Mouse (Mus musculus) layer of hippocampus, adult 9-11 months (tissue): ENCODE measurements around the gene Nhlrc1.
A peak's percentile ranks its signal among the peaks of the same experiment; 100 is the strongest.

Experiments used
- DNase-seq: peaks from one replicate; pipeline ENCODE4 v3.0.0; 2022

Gene Nhlrc1

DNA sequence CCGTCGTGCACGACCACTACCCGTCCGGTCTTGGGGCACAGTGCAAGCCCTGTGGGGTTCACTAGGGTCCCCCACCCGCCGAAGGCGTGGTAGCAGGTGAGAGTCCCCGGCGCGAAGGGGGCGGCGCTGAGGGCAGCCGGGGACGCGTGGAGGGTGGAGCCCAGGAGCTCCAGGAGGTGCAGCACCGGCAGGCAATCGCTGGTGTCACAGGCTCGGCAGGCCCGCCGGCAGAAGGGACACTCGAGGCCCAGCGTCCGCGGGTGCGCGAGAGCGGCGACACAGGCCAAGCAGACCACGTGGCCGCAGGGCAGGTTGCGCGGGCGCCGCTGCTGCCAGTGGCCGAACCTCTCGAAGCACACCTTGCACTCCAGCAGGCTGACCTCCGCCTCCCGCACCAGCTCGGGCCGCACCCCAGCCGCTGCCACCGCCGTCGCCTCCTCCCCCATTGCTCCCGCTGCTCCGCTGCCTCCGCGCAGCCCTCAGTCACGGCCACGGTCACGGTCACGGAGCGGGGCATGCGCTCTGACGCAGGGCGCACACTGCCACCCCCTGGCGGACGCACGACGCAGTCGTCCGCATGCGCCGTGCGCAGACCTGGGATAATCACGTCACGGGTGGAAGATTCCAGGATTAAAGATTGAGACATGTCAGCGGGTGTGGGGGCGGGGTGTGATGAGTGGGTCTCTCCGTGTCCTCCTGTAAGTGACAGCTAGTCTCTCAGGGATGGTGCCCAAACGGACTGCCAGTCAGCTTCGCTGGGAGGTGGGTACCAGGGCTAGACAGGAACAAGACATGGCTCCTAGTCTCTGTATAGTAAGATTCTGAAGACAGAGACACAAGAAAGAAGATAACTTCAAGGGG is at the start of gene Nhlrc1:
TSS of gene Nhlrc1 (minus strand) at position 517 of the 861 bp plus-strand sequence.
- peak; percentile 84 for DNase-seq

DNA sequence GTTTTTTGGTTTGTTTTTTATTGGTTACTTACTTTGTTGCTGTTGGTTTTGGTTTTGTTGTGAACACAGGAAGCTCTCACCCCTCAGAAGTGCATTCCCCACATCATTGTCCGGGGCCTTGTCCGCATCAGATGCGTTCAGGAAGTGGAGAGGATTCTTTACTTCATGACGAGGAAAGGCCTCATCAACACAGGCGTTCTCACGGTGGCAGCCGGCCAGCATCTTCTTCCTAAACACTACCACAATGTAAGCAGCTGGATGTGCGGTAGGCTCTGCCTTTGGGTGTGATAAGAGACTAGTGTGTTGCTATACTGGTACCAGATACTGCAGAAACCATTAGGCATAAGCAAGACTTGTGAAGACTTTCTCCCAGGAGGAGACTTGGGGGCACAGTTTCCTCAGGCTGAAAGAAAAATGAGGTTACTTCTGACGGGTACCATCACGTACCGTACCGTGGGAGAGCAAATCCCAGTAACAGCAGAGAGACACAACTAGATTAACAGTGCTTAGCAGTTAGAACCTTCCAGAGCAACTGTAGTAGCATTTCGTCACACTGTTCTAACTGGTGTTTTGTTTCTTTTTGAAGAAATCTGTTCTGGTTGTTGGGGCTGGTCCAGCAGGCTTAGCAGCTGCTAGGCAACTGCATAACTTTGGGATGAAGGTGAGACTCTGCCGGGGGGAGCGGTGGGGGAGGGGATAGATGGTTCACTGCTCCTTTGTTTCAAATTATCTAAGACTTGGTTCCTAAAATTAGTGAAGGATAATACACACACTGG is 49.5 kb upstream of the Nhlrc1 start:
- no peak for DNase-seq

DNA sequence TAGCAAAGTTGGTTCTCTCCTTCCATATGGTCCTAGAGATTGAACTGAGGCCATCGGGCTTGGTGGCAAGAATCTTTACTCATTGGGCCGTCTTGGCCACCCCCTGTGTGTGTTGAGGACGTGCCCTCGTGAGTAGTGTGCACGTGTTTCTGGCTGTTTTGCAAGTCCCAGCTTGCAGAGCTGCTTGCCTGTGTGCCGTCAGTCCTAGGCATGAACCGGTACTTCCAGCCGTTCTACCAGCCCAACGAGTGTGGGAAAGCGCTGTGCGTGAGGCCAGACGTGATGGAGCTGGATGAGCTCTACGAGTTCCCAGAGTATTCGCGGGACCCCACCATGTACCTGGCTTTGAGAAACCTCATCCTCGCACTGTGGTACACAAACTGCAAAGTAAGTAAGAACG is 48.1 kb upstream of the Nhlrc1 start:
- DNase-seq = no peak

DNA sequence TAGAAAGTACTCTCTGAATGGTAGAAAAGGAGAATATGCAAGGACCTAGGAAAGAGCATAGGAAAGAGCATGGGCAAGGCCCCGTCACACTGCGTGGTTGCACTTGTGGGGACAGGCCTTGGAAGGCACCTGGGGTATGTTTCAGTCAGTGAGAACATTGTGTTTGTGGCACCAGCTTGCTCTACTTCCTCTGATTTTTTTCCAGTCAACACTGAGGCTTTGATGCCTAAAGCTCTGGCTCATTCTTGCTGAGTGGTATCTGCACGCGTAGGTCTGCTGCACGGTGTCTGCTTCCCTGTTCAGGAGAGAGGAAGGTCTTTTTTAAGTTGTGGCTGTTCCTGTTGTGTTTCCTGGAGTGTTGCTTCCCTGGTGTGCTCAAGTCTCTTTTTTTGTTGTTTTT is 42.1 kb upstream of the Nhlrc1 start:
- DNase-seq = no peak

DNA sequence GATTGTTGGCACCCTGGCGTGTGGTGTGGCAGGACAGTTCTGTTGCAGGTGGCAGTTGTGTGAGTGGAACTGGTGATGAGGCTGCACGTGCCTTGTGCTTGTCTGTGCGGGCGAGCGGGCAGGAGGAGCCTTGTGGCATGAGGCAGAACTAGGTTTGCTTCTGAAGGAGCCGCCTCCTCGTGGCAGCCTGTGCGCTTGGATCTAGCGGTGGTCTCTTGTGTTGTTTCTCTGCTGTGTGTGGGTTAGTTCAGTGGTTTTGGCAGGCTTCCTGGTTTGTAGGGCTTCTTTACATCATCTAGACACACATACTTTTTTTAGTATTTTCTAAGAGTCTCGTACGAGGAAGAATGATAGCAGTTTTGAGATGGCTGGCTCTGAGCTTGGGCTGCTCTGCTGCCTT is 41.5 kb upstream of the Nhlrc1 start:
- peak; percentile 52 for DNase-seq

DNA sequence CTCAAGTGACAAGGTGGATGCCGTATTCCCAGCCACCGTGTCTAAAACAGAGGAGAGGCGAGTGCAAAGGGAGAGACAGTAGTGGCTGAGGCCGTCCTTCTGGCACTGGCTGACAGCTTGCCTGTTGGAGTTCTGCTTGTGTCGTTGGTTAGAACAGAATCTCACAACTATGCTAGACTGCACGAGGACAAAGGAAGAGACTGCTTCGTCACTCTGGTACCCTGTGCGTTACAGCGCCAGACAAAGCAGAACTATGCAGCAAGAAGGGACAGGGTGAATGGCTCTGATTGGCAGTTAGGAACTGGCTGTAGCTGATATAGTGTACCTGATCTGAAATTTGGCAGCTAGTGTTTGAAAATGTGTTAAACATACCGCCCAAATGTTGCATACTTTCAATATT is 39.3 kb upstream of the Nhlrc1 start:
- no peak for DNase-seq

DNA sequence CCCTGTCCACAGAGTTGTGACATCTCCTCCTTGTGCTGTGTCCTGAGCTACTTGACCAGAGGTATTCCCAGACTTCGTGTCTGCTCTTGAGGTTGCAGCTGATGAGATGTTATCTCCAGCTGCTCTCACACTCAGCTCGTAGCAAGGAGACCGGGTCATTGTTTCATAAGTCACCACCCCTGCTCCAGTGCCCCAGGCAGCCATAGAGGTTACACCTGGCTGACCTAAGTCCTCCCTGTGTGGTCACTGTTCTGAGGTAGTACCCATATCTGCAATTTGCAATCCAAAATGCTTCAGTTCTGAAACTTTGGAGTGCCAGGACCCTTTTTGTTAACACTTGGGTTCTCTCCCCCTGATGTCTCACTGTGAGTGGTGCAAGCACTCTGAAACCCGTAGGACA is 35.4 kb upstream of the Nhlrc1 start:
- no peak for DNase-seq

DNA sequence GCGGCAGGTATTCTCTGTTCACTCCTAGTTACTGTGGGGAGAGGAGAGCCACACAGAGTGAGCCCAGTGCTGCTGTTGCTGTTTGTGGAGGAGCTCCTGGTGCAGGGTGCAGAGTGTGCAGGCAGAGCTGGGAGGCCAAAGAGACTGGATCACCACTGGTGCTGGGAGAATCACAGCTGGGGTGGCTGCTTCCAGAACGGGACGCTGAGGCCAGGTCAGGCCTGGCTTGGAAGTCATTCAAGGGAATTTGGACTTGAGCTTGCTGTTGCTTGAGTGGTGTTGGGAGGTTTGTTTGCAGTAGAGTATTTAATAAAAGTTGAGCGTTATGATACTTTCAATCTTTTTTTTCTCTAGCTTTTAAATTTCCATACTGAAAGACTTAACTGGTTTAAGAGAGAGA is 33.3 kb upstream of the Nhlrc1 start:
- DNase-seq = no peak

DNA sequence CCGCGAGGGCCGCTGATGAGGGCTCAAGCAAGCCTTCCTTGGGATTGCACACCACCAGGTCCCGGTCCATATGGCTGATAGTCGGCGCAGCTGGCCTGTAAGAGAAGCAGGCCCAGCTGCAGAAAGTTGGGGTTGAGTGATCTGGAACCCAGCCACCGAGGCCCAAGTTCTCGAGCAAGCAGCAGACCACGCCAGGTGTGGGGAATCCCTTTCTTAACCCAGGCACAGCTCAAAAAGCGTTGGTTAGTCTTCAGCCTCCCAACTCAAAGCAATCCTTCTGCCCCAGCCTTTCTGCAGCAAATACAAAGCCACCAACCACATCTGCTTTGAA is 29.9 kb upstream of the Nhlrc1 start, which contains the start of gene Tpmt:
TSS of gene Tpmt (minus strand) at position 121 of the 331 bp plus-strand sequence.
- no peak for DNase-seq

DNA sequence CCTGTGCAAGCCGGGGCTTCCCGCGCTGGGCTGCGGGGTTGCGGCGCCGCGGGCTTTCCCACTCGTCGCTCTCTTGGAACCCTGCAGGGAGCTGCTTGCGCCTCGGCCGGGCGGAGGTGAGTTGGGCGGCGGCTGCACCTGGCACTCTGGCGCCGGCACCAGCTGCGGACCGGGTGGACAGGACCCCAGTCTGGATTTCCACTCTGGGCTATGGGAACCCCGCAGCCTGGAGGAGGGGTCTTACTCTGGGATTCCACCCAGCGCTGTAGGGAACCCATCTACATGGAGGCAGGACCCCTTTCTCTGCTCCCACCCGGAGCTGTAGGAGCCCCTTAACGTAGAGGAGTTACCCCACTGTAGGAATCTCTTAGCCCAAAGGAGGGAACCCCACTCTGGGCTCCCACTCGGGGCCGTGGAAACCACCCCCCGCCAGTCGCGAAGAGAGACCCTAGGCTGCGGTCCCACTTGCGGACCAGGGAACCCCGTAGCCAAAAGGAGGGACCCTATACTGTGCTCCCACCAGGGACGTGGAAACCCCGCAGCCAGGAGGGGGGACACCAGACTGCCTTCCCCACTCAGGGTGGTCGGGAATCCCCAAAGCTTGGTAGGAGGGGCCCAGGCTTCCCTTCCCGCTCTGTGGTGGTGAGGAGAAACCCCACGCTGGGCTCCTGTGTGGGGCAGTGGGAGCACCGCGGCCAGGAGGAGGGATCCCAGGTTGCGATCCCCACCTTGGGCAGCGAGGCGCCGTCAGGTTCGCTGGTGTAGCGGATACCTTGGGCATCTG is 29.4 kb upstream of the Nhlrc1 start:
- no peak for DNase-seq

DNA sequence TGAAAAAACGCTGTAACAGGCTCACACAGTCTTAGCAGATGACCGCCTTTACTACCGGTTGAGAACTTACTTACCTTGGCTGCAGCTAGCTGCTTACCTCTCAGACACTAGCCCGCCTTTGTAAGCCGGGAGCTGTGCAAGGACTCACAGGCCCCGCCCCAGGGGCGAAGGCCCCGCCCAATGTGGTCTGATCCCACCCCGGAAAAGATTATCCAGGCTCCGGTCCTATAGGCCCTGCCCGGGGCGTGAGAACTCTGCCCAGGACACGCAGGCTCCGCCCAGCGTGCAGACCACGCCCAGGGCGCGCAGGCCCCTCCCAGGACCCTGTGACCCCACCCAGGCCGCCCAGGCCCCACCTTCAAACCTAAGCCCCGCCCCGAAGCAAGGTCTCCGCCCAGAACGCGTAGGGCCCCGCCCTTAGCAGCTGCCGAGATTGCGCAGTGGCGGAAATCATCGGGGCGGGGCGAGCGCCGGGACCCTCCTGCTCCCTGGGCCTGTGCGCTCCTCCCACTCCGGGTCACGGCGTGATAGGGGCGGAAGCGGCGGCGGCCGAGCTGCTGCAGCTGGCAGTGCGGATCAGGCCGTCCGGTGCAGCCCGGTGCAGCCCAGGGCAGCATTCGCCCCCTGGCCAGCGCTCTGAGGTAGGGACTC is 28.5 kb upstream of the Nhlrc1 start, which contains the start of gene Kdm1b:
TSS of gene Kdm1b (plus strand) at position 470 of the 651 bp plus-strand sequence.
- peak; percentile 98 for DNase-seq

DNA sequence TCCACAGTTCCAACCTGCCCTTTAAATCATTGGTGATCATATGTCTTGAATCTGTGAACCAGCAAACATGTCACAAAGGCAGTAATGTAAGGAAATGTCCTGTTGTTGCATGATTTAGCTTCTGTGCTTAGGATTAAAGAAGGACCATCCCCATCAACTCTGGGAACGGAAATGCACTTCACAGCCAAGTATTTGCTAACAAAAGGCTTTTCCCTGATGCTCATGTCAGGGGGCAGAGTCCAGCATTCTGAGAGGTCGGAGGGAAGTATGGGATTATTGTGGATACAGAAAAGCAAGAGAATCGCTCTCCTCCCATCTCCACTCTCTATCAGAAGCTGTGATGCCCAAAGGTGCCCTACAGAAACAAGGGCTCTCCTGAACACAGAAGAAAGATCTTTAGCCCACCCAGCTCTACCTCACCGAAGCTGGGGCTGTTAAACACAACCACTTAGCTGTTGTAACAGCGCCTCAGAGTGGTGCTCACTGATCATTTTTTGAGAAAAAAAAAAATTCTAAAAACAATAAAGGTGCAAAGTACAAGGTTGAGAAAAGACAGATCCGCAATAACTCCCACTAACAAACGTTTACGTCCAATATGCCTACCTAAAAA is 27.5 kb upstream of the Nhlrc1 start:
- DNase-seq = no peak

DNA sequence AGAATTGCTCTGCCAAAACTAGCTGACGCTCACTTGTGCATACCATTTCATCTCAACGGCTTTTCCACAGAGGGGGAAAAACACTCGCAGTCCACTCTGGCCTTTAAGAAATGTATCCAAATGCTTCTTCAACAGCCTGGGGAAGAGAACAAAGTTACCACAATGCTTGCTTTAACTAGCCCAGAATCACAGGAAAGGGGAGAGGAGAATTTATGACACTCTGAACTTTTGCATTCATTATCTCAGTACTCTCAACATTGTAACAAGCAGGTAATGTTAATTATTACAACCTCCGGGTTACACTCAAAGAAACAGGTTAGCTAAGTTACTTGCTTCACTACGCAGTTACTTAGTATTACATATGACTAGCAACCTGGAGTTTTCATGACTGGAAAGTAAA is 25.4 kb upstream of the Nhlrc1 start:
- DNase-seq = no peak

DNA sequence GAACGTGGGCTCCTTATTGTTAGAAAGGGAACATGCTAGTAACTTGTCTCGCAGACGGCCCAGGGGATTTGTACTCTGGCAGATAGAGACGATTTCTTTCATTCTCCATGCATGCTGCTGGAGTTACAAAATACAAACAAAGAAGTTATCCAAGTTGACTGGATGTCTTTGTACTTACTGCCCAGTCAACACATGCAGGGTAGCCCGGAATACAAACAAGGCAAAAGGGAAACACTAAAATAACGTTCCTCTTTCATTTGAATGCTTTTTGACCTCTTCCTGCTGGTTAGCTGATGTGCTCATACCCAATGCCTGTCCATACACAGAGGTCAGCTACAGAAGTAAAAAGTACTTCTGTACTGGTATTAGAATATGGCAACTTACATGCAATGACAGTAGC is 23.3 kb upstream of the Nhlrc1 start:
- DNase-seq = no peak

DNA sequence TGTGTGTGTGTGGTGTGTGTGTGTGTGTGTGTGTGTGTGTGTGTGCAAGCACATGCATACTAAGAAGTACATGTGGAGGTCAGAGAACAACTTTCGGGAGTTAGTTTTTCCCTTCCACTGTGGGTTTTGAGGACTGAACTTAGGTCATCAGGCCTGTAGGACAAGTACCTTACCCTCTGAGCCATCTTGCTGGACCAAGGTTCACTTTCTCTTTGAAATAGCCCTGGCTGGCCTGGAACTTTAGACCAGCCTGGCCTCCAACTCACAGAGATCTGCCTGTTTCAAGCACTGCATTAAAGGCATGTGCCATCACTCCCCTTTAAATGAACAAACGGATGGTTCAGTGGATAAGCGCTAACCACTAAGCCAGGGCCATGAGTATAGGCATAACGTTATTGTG is 19.0 kb upstream of the Nhlrc1 start:
- DNase-seq = no peak

DNA sequence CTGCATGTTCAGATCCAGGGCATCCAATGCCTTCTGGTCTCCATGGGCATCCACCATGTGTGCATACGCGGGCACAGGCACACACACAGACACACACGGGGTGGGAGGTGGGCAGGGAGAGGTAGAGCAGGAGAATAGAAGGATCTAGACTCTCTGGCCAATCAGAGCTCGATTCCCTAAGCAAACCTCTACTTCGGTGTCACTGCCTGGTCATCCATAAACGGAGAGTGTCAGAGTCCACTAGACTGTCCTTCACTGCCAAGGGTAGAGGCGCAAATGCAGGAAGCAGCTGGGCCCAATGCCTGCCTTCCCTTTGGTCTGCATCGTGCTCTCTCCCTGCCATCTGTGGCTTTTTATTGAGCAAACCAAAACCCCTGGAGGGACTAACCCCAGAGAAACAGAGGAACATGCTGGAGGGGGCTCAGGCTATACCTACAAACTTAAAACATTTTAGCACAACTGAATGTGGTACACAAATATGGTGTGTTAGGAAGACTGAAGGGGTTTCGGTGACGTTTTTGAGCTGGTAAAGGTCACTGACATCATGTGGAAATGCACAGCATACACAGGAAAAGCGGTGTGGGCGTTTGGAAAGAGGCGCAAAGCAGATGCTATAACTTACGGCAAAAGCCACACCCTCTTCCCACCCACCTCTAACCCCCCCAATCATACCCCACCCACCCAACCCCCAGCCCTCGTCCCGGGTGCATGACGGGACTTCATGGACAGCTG is 15.9 kb upstream of the Nhlrc1 start:
- DNase-seq = no peak

DNA sequence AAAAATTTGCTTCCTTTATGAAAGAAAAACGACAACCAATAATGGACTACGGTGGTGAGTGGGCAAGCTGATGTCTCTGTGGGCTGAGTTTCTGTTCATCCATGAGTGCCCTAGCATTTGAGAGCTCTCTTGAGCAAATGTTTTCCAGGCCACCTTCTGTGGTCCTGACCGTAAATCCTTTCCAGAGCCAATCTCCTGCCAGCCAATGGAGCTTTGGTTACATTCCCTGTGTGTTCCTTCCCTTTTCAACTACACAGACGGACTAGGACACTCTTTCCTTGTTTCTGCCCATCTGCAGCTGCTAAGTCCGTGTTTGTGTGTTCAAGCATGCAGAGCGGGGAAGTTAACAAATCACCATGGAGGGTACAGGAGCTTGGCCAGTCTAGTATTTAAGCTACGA is 6.1 kb upstream of the Nhlrc1 start:
- DNase-seq = no peak

DNA sequence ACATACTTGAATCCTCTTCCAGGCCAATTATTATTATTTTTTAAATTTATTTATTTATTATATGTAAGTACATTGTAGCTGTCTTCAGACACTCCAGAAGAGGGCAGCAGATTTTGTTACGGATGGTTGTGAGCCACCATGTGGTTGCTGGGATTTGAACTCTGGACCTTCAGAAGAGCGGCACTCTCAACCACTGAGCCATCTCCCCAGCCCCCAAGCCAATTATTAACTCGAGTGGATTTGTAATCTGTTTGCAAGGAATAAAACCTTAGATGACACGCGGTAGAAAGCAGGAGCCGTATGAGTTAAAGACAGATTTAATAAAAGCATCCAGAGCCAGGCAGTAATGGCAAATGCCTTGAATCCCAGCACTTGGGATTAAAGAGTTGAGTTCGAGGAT is 5.1 kb upstream of the Nhlrc1 start:
- no peak for DNase-seq

DNA sequence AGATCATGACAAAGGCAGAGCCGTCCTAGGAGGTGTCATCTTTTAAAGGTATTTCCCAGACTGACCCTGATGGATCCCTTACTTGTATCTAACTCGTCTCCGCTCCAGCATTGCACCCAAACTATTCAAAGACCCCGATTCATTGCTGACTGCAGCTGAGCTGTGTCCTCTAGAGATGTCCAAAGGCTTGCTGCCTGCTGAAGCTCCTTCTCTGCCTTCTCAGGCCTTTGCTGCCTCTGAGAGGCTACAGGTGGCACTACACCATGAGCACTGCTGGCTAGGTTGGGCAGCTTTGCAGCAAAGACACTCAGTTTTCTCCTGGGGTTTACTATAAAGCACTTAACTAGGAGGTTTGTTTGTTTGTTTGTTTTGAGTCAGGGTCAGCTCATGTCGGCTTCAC is 2.6 kb upstream of the Nhlrc1 start:
- DNase-seq = peak; percentile 51

DNA sequence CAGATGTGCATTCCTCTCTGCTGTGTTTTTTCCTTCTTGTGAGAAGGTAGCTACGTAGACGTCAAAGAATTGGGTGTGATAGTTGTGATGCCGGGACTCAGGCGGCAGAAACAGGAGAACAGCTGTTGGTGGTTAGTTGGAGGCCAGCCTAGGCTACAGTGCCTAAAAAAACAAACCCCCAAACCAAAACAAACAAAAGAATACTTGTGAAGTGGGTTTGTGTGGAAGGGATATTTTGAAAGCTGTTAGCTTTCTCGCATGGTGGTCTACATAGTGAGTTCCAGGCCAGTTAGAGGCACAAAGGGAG is 498 bp upstream of the Nhlrc1 start:
- DNase-seq = no peak

DNA sequence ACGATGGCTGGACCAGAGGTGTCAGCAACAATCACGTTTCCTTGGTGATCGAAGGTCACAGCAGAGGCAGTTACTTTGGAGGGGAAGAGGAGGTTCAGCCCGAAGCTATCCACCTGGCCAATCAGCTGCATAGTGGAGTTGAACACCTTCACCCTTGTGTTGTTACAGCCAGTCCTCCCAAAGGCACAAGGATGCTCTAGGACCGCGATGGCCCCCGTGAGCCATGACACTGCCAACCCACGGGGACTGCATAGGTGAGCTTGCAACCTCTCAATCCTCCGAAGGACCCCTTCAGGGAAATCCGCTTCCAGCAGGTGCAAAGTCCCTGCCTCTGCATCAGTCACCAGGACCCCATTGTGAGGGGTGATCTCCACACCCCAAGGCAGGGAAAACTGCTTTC is 910 bp downstream of the Nhlrc1 start:
- DNase-seq = no peak

DNA sequence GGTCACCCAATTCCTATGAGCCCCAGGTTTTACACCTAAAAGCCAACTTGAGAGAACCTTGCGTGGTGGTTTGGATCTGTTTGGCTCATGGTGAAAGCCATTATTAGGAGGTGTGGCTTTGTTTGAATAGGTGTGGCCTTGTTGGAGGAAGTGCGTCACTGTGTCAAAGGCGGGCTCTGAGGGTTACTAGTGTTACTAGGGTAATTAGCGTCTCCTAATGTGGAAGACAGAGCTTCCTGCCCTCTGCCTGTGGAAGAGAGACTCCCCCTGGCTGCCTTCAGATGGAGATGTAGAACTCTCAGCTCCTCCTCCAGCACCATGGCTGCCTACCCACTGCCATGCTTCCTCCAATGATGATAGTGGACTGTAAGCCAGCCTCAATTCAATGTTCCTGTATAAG is 13.1 kb downstream of the Nhlrc1 start:
- no peak for DNase-seq
